Mouse (Mus musculus): Measurements from ENCODE around the gene Emp1. TPM values are rescaled to one million over a fixed set of nuclear protein-coding genes. Genes with fewer than 3 reads are reported as not detected.

The Emp1 gene
- total and polyA plus RNA-seq, 2 experiments: 1.3 to 3.0 TPM

DNA sequence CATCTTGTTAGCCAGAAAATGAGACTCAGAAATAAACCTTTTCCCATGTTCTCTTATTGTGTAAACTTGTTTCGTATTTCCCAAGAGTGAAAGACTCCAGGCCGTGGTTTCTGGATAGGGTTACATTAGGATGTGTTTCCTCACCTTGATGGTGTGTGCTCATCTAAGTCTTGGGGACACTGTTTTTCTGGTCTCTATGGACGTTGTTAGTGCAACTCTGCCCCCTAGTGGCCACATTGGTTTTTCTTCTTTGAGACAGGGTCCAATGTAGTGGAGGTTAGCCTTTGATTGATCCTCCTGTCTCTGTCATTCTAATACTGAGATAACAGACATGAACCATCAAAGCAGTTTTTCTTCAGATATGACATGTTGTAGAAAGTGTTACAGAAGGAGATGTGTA is 38.0 kb downstream of the Emp1 start:
- Histone ChIP-seq H3K79me2 (ENCODE audit: control insufficient read depth, insufficient read depth, low read length) (no peaks in the 10 kb centered on the region), H3K27ac (replicated peaks; ENCODE audit: insufficient read depth, low read depth, low read length) (no peak overlapping the region), H3K9ac (ENCODE audit: low read depth, low read length) (no peak overlapping the region), H3K27me3 (ENCODE audit: control insufficient read depth, insufficient read depth, low read length) (no peaks in the 10 kb centered on the region), H3K4me3 (ENCODE audit: insufficient read depth, low read depth, low read length) (no peak overlapping the region), H3K36me3 (ENCODE audit: control insufficient read depth, insufficient read depth, low read length) (no peaks in the 10 kb centered on the region), H3K4me1 (ENCODE audit: control insufficient read depth, insufficient read depth, low read length) (no peaks in the 10 kb centered on the region)
- 31% methylated on average over 3 of the region's 3 CpGs for WGBS
- DNase-seq (ENCODE audit: extremely low read depth, low read depth, low spot score): peak; percentile 35
- TF ChIP-seq POLR2A (IDR thresholded peaks at IDR 0.05; ENCODE audit: extremely low read depth, insufficient read depth, low read length) (no peak), CTCF (IDR thresholded peaks at IDR 0.05; ENCODE audit: low read depth, low read length) (0 out of 2 replicates have a peak, but pooled peaks have one; percentile 17)

DNA sequence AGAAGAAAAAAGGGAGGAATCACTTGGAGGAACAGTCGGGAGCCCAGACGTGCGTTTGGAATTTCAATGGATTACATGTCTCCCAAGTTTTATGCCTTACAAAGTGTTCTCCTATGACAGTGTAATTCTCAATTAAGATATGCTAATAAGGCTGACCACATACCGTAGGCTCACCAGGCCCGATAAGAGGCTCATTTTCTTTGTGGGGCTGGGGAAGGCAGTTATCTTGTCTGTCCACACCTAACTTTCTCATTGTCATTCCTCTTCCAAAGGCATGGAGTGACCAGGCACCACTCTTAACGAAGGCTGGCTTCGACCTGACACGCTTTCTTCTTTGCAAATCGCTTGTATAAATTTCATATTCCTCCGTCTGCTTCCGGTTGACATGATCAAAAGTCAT is 42.7 kb downstream of the Emp1 start:
- Histone ChIP-seq H3K27me3 (ENCODE audit: control insufficient read depth, insufficient read depth, low read length) (no peaks in the 10 kb centered on the region), H3K4me3 (ENCODE audit: insufficient read depth, low read depth, low read length) (no peak overlapping the region), H3K79me2 (ENCODE audit: control insufficient read depth, insufficient read depth, low read length) (no peaks in the 10 kb centered on the region), H3K4me1 (ENCODE audit: control insufficient read depth, insufficient read depth, low read length) (no peaks in the 10 kb centered on the region), H3K9ac (ENCODE audit: low read depth, low read length) (no peak overlapping the region), H3K27ac (replicated peaks; ENCODE audit: insufficient read depth, low read depth, low read length) (no peak overlapping the region), H3K36me3 (ENCODE audit: control insufficient read depth, insufficient read depth, low read length) (no peaks in the 10 kb centered on the region)
- TF ChIP-seq POLR2A (IDR thresholded peaks at IDR 0.05; ENCODE audit: extremely low read depth, insufficient read depth, low read length): no peak
- TF ChIP-seq CTCF (IDR thresholded peaks at IDR 0.05; ENCODE audit: low read depth, low read length): no peak
- WGBS: 84% methylated on average over 11 of the region's 11 CpGs
- no peak for DNase-seq (ENCODE audit: extremely low read depth, low read depth, low spot score)

DNA sequence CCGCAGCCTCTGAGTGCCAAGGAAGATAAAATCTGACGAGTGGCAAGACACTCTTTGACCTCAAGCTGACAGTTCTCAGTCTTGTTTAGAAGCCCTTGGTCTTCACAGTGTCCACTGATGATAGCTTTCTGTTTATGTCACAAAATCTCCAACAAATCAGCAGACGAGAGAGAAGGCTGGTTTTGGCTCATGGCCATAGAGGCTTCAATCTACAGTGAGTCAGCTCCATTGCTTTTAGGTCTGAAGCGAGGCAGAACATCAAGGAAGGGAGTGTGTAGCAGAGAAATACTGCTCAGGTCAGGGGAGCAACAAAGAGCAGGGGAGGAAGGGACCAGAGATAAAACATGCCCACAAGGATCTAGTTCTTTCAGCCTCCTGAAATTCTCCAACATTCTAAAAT is 45.0 kb downstream of the Emp1 start:
- Histone ChIP-seq H3K4me1 (ENCODE audit: control insufficient read depth, insufficient read depth, low read length) (no peaks in the 10 kb centered on the region), H3K4me3 (ENCODE audit: insufficient read depth, low read depth, low read length) (no peak overlapping the region), H3K27me3 (ENCODE audit: control insufficient read depth, insufficient read depth, low read length) (no peaks in the 10 kb centered on the region), H3K27ac (replicated peaks; ENCODE audit: insufficient read depth, low read depth, low read length) (no peak overlapping the region), H3K9ac (ENCODE audit: low read depth, low read length) (no peak overlapping the region), H3K36me3 (ENCODE audit: control insufficient read depth, insufficient read depth, low read length) (no peaks in the 10 kb centered on the region), H3K79me2 (ENCODE audit: control insufficient read depth, insufficient read depth, low read length) (no peaks in the 10 kb centered on the region)
- 43% methylated on average over 4 of the region's 4 CpGs for WGBS
- no peak for DNase-seq (ENCODE audit: extremely low read depth, low read depth, low spot score)
- TF ChIP-seq CTCF (IDR thresholded peaks at IDR 0.05; ENCODE audit: low read depth, low read length): no peak
- TF ChIP-seq POLR2A (IDR thresholded peaks at IDR 0.05; ENCODE audit: extremely low read depth, insufficient read depth, low read length): no peak

DNA sequence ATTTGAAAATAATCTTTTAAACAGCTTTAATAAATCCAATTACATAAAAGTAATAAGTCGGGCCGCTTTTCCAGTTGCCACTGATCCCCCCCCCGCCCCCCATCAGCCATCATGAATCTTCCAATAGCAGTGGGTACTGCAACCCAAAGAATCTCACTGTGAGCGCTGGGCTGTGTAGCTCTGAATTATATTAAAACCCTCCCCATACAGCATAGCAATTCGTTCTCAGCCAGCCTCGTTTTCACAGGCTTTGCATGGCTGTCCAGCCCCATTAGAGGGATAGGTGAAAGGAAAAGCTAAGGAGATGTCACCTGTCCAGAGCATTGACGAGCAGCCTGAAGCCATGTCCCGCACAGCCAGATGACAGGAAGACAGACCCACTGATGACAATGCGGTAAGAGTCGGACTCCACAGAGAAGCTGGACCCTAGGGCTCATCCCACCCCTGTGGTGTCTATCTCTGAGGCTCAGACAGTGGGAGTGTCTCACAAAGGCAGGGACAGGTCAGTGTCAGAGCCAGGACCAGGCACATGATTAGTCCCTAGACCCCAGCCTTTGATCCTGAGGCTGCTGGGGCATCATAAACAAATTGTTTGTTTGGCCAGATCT is 49.5 kb downstream of the Emp1 start:
- H3K4me1 ChIP-seq (ENCODE audit: control insufficient read depth, insufficient read depth, low read length): no peaks in the 10 kb centered on the region
- H3K36me3 ChIP-seq (ENCODE audit: control insufficient read depth, insufficient read depth, low read length): no peaks in the 10 kb centered on the region
- DNase-seq (ENCODE audit: extremely low read depth, low read depth, low spot score): no peak
- no peak overlapping the region for H3K27ac ChIP-seq (replicated peaks; ENCODE audit: insufficient read depth, low read depth, low read length)
- H3K79me2 ChIP-seq (ENCODE audit: control insufficient read depth, insufficient read depth, low read length): no peaks in the 10 kb centered on the region
- no peaks in the 10 kb centered on the region; the same call in 1 of the 2 replicates for H3K27me3 ChIP-seq (ENCODE audit: control insufficient read depth, insufficient read depth, low read length)
- no peak overlapping the region for H3K4me3 ChIP-seq (ENCODE audit: insufficient read depth, low read depth, low read length)
- no peak overlapping the region for H3K9ac ChIP-seq (ENCODE audit: low read depth, low read length)
- WGBS: 92% methylated on average over 10 of the region's 10 CpGs
- TF ChIP-seq CTCF (IDR thresholded peaks at IDR 0.05; ENCODE audit: low read depth, low read length): no peak
- TF ChIP-seq POLR2A (IDR thresholded peaks at IDR 0.05; ENCODE audit: extremely low read depth, insufficient read depth, low read length): no peak

DNA sequence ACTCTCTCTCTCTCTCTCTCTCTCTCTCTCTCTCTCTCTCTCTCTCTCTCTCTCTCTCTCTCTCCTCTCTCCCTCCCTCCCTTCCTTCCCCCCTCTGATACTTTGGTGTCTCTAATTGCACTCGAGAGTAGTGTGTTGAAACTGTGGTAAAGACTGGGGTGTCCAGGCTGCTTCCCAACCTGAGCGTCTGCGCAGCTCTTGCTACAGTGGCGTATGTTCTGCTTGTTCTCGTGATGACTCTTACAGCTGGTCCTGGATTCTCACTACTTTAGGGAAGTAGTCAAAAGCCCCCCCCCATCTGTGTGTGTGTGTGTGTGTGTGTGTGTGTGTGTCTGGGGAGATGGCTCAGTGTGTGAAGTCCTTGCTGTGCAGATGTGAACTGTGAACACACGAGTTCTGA is 50.3 kb downstream of the Emp1 start:
- Histone ChIP-seq H3K9ac (ENCODE audit: low read depth, low read length) (no peak overlapping the region), H3K4me3 (ENCODE audit: insufficient read depth, low read depth, low read length) (no peak overlapping the region), H3K79me2 (ENCODE audit: control insufficient read depth, insufficient read depth, low read length) (no peaks in the 10 kb centered on the region), H3K27me3 (ENCODE audit: control insufficient read depth, insufficient read depth, low read length) (no peaks in the 10 kb centered on the region; the same call in 1 of the 2 replicates), H3K4me1 (ENCODE audit: control insufficient read depth, insufficient read depth, low read length) (no peaks in the 10 kb centered on the region), H3K36me3 (ENCODE audit: control insufficient read depth, insufficient read depth, low read length) (no peaks in the 10 kb centered on the region), H3K27ac (replicated peaks; ENCODE audit: insufficient read depth, low read depth, low read length) (no peak overlapping the region)
- no peak for TF ChIP-seq POLR2A (IDR thresholded peaks at IDR 0.05; ENCODE audit: extremely low read depth, insufficient read depth, low read length)
- TF ChIP-seq CTCF (IDR thresholded peaks at IDR 0.05; ENCODE audit: low read depth, low read length): no peak
- 76% methylated on average over 6 of the region's 6 CpGs for WGBS
- no peak for DNase-seq (ENCODE audit: extremely low read depth, low read depth, low spot score)

DNA sequence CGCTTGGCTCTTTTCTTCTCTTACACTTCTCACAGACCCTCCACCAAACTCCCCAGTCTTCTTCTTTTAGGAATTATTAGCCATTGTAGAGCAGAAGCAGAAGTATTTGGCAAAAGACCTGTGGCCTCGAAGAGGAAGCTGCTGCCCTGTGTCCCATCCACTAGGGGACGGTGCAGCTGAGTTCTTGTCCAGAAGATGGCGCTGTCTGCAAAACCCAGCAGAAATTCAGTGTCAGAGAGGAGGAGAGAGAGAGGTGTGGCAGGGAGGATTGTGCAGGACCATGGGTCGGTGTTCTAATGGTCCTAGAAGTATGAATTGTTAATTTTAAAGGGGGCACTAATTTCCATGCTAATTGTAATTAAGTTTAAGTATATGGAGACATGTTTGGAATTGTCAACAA is 55.1 kb downstream of the Emp1 start:
- no peak overlapping the region for H3K9ac ChIP-seq (ENCODE audit: low read depth, low read length)
- TF ChIP-seq POLR2A (IDR thresholded peaks at IDR 0.05; ENCODE audit: extremely low read depth, insufficient read depth, low read length) (no peak), CTCF (IDR thresholded peaks at IDR 0.05; ENCODE audit: low read depth, low read length) (peak; percentile 79)
- no peaks in the 10 kb centered on the region for H3K79me2 ChIP-seq (ENCODE audit: control insufficient read depth, insufficient read depth, low read length)
- H3K36me3 ChIP-seq (ENCODE audit: control insufficient read depth, insufficient read depth, low read length): no peaks in the 10 kb centered on the region
- H3K27ac ChIP-seq (replicated peaks; ENCODE audit: insufficient read depth, low read depth, low read length): no peak overlapping the region
- H3K4me1 ChIP-seq (ENCODE audit: control insufficient read depth, insufficient read depth, low read length): no peaks in the 10 kb centered on the region
- peak; percentile 13 for DNase-seq (ENCODE audit: extremely low read depth, low read depth, low spot score)
- peaks cover 2% of the 10 kb centered on the region; the same call in 1 of the 2 replicates for H3K27me3 ChIP-seq (ENCODE audit: control insufficient read depth, insufficient read depth, low read length)
- WGBS: 31% methylated on average over 5 of the region's 5 CpGs
- no peak overlapping the region for H3K4me3 ChIP-seq (ENCODE audit: insufficient read depth, low read depth, low read length)
